Mouse (Mus musculus) 3134 (cell line): Measurements from ENCODE around the gene Creb3l1.
A peak's percentile ranks its signal among the peaks of the same experiment; 100 is the strongest.

Experiments
- DNase-seq: peaks from one replicate; pipeline ENCODE4 v3.0.0-alpha.2; 2011; ENCODE audit warnings: low spot score; ENCODE audit not compliant: insufficient read length; ENCODE audit errors: extremely low read depth

The Creb3l1 gene

DNA sequence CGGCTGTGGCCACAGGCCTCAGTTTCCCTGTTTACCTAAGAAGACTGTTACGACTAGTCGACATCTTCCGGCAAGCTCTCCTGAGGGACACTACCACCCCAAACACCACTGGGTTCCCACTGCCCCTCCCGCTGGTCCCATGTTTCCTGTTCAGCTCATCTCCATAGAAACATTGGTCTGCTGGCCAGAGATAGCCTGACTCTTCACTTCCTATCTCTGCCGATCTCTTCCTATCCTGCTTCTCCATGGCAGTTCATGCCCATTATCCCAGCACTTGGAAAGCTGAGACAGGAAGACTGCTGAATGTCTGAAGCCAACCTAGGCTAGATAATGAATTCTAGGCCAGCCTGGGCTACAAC lies 76.2 kb downstream of the Creb3l1 start:
- no peak for DNase-seq

DNA sequence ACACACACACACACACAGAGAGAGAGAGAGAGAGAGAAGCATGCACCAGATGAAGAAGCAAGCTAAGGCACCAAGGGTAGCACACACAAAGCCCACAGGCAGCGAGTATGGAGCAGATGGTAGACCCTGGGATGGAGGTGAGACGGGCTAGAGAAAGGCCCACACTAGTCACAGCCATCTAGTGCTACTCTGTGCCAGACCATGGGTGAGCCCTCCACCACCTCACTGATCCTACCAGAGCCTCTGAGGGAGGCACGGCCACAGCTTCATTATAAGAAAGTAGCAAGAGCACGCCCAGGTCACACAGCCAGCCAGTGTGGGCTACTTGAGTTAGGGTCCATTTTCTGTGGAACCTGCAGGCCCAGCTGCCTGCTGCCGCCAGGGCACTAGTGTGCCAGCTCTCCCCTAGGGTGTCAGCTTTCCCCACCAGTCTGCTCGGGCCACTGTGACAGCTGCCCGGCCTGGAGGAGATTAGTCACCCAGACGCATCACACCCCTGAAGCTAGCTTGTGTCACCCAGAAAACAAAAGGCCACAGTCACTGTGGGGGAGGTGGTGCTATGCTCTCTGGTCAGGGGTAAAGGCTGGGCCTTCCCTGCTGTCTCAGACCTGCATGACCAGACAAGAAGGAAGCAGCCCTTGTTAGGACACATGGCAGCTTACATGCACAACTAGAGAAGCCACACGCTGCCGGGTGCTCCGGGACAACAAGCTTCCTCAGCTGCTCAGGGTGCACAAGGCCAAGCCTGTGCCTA lies 76.7 kb downstream of the Creb3l1 start:
- peak; percentile 80 for DNase-seq

DNA sequence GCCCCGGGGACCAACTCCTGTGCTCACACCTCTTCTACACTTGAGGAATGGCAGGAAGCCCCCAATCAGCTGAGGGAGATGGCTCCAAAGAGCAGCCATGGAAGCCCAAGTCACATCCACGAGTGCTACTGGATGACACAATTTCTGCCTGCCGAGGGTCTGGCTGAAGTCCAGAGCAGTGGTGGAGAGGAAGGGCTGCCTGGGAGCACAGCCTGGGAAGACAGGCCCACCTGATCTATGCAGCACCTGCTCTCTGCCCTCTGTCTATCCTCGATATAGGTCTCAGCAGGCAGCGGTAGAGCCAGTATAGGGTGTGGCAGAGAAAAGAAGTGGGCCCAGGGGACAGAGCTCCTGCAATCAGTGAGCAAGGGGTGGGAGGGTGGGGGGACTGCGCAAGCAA lies 77.5 kb downstream of the Creb3l1 start:
- no peak for DNase-seq

DNA sequence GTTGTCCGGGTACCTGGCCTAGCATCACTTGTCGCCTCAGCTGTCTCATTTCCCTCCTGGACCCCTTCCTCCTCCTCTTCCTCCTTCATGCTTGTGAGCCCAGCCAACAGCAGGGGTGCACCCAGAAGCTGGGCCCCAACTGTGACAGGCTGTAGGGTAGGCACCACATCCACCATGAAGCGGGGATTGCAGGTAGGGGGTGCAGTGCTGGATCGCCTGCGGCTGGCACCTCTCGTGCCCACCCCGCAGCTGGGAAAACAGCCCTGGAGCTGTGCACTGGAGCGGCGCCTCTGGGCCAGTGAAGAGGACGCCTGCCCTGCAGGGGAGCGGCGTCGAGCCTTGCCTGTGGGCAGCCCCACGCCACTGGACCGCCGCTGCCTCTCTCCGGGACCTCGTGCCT lies 78.8 kb downstream of the Creb3l1 start, which contains the start of gene Gm9821:
Gene Gm9821, plus strand, starts transcription at position 221 of the 400 bp plus-strand sequence.
- no peak for DNase-seq

DNA sequence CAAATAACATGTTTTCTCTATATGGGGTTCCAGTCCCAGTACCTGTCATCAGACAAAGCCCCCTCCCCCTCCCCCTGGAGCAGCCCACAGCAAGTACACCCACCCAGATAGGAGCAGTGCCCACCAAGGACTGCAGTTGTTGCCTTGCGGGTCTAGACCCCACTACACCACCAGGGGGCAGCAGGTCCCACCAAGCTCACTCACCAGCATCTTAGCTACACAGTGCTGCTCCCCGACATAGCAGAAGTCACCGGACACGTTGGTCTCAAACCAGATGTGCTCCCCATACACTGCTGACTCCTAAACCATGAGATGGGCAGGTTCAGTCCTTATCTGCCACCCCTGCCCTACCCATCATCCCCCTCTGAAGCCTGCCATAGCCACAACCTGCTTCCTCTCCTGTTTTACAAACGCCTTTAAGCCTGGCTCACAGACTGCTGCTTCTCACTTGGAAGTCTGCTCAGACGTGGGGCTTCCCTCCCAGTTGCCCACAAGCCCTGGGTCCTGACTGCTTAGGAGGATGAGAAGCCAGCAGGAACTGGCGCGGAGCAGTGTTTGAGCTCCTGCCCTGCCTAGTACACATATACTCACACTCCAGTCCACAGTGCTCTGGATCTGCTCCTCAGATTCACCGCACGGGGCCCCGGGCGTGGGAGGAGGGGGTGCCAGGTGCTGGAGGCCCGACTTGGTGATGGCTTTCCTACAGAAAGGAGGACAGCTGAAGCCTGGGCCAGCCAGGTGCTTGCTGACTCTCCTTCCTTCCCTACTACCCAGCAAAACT lies 79.9 kb downstream of the Creb3l1 start:
- DNase-seq: no peak

DNA sequence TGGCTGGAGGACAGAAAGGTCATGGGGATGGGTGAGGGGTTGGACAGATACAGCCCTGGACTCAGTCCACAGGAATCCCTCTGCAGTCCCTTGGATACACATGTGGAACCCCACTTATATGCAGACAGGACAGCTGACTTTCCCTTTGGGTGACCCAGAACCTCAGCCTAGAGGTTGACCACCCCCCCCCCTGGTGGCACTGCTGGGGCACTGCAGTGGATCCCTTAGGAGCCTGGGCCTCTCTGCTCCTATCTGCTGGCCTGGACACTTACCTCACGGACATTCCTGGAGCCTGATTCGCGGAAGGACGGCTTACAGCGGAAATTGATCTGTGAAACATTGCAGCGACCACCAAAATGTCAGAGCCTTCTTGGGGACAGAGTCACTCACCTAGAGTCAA lies 81.9 kb downstream of the Creb3l1 start:
- no peak for DNase-seq

DNA sequence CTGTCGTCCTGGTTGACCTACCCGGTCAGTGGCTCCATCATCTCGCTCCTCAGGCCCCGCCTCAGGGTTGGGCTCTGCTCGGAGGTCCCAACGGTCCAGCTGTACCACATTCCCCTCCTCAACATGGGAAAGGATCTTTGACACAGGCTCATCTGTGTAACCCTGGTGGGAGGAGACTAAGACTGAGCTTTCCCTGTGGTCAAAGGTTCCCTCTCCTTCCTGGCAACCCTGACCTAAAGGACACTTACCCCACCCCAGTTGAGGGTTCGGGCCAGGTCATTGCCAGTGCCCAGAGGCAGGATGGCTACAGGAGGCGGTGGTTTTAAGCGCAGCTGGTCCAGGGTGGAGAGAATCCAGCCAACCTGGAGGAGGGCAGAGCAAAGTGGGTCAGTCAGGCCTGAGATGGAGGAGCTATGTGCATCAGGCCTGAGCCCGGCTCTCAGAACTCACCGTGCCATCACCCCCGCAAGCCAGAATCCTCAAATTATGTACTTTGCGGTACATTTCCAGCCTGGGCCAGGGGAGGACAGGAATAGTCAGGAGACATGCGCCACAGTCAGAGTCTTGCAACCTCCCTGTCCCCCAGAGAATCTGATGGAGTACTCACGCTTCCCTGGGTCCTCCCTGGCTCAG lies 84.9 kb downstream of the Creb3l1 start:
- no peak for DNase-seq

DNA sequence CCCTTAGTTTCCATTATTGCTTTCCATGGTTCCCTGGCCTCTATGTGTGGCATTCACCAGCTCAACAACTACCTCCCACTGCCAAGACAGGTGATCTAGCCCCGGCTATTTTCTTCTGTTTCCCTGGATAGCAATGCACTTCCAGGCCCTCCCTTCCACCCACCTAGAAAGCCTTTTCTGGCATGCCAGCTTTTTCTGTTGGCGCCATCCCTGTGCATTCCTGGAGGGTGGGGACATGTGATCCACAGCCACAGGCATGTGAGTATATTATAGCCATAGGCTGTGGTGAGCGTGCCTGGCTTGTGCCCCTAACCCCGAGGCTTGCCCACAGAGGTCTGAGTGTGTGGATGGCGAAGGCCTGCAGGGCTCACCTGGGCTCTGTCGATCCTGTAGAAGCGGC lies 88.1 kb downstream of the Creb3l1 start:
- DNase-seq: no peak

DNA sequence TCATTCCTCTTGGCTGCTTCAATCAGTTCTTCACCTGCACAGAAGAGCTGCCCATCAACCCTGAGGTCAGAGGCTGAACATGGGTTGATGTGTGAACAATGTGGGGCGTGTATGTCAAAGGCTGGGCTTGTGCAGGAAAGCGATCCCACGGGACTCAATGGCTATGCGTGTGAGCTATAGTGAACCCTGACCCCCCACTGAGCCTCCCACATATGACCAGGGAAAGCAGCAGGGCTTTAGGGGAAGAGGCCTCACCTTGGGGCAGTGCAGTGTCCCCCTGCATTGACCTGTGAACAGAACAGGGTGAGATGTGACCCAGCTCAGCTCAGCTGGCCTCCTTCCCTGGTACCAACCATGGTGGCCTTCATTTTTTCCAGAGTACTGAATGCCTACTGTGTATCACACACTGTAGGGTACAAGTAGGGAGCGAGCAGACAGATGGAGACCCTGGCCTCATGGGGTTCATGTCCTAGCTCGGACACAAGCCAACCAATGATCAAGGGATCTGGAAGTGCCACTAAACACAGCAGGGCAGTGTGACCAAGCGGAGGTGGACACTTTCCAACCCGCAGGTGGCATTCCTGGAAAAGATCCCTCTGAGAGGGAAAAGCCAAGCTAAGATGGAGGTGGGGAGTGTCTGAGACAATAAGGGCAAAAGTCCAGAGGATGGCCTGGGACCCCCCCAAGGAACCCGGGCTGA lies 89.3 kb downstream of the Creb3l1 start:
- no peak for DNase-seq

DNA sequence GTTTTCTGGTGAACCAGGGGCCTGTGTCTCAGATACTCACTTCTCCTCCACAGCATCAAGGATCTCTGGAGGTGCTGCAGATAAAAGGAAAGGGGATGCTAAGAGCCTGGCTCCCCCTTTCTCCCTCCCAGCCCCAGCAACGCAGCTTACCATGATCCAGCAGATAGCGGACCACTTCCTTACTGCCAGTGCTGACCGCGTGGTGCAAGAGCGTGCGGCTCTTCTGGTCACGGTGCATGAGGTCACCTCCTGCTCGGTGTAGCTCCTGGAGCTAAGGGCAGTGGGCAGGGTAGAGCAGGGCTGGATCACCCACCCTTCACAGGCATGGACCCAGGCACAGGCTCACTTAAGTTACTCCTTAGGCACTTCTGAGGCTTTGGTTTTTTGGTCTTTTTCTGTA lies 90.3 kb downstream of the Creb3l1 start:
- no peak for DNase-seq

DNA sequence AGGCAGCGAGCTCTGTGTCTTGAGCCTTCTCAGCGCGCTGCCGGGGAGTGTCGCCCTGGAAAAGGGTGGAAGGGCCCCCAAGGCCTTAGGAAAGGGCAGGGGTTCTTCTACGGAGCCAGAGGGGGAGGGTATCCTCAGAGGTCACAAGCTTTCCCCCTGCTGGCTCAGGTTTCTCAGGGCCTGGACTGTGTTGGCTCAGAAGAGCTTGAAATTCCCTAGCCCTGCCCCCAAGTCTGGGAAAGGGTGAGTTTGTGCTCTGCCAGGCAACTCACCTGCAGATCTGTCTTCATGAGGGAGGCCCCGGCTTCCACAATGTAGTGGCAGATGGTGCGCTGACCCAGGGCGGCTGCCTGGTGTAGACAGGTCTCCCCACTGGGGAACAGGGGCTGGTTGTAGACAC lies 90.8 kb downstream of the Creb3l1 start:
- no peak for DNase-seq

DNA sequence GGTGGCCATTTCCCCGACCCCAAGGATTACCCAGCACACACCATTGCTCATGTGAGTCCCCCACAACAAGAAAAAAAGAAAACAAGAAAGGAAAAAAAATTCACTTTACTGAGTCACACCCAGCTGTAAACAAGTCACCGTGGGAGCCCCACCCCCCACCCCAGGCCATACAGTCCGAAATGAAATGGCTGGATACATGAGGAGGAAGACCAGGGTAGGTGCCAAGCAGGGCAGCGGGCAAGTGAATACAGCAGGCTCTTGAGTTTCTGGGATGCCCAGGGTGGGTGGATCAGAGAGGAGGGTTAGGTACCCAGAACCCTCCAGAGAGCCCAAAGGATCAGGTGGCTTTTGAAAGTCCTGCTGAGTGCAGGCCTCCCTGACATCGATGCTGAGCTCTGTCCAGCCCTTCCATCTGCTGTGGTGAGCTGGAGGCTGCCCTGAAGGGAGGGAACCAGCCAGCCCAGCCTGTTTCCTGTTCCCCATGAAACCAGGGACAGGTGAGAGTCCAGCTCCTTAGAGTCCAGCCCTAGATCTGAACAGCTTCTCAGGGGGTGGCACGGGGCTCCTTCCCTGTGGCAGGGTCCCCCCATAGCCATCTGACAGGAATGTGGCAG lies 91.5 kb downstream of the Creb3l1 start:
- no peak for DNase-seq
